Mouse (Mus musculus): ENCODE results near the gene Limk1.

Gene Limk1

DNA sequence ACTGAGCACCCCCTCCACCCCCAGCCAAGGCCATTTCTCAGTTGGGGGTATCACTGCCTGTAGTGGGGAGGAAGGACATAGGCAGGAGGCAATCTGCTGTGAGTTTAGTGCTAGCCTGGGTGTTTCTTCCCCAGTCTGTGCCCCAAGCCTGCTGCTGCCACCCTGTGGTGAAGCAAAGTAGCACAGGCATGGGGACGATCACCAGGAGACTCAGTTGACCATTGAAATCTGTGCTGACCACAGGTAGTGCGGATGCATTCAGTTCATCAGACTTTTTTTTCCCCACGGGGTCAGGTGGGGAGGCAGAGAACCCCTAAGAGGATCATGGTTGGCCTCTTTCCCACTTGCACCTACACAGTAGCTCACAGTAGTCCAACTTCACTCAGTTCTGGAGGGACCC is 71.3 kb downstream of the Limk1 start:
- Histone ChIP-seq H3K4me1 (replicated peaks; ENCODE audit: low read depth, low read length) (peaks cover 57% of the 10 kb centered on the region), H3K4me3 (replicated peaks; ENCODE audit: low read length) (no peak overlapping the region), H3K9me3 (ENCODE audit: low read length) (no peaks in the 10 kb centered on the region), H3K27me3 (ENCODE audit: insufficient read depth, low read length) (no peaks in the 10 kb centered on the region), H3K36me3 (ENCODE audit: insufficient read depth, low read length) (peaks cover 66% of the 10 kb centered on the region)
- TF ChIP-seq CTCF (conservative IDR thresholded peaks at IDR 0.05; ENCODE audit: low read length) (peak; percentile 95), POU5F1 (IDR thresholded peaks at IDR 0.05; ENCODE audit: borderline replicate concordance, low read length) (no peak), NANOG (IDR thresholded peaks at IDR 0.05; ENCODE audit: borderline replicate concordance, low read length) (no peak)

DNA sequence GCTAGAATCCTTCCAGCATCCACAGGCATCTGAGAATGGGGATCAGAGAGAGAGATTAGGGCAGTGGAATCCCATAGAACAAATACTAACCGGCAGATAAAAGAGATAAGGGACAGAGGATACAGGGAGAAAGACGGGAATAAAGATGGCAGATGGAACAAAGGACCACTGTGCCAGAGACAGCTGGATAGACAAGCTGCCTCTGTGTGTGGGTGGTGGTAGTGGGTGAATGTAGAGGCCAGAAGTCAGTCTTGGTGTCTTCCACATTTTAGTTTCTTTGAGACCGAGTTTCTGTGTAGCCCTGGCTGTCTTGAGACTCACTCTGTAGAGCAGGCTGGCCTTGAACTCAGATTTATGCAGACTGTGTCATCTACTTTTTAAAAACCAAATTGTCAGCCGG is 72.6 kb downstream of the Limk1 start:
- no peak overlapping the region for H3K4me3 ChIP-seq (replicated peaks; ENCODE audit: low read length)
- TF ChIP-seq CTCF (conservative IDR thresholded peaks at IDR 0.05; ENCODE audit: low read length) = no peak
- TF ChIP-seq NANOG (IDR thresholded peaks at IDR 0.05; ENCODE audit: borderline replicate concordance, low read length) = no peak
- TF ChIP-seq POU5F1 (IDR thresholded peaks at IDR 0.05; ENCODE audit: borderline replicate concordance, low read length) = no peak
- H3K36me3 ChIP-seq (ENCODE audit: insufficient read depth, low read length) = peaks cover 53% of the 10 kb centered on the region
- H3K4me1 ChIP-seq (replicated peaks; ENCODE audit: low read depth, low read length) = peaks cover 49% of the 10 kb centered on the region
- no peaks in the 10 kb centered on the region for H3K9me3 ChIP-seq (ENCODE audit: low read length)
- H3K27me3 ChIP-seq (ENCODE audit: insufficient read depth, low read length) = no peaks in the 10 kb centered on the region

DNA sequence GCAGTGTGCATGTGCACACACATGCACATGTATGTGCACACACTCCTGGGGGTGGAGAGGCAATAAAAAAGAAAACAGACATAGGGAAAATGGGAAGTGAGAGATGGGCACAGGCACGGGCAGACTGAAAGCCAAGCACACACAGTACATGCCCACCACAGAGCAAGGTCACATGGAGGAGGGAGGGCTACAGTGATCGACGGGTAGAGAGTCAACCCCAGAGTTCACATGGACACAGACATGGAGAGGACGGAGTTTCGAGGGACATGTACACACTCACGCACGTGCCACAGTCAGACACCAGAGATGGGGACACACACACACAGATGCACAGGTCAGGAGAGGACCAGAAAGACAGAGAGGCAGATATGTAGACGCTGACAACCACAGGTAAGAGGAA is 73.0 kb downstream of the Limk1 start:
- TF ChIP-seq NANOG (IDR thresholded peaks at IDR 0.05; ENCODE audit: borderline replicate concordance, low read length) = no peak
- Histone ChIP-seq H3K27me3 (ENCODE audit: insufficient read depth, low read length) (no peaks in the 10 kb centered on the region), H3K9me3 (ENCODE audit: low read length) (no peaks in the 10 kb centered on the region), H3K4me3 (replicated peaks; ENCODE audit: low read length) (no peak overlapping the region), H3K36me3 (ENCODE audit: insufficient read depth, low read length) (peaks cover 49% of the 10 kb centered on the region), H3K4me1 (replicated peaks; ENCODE audit: low read depth, low read length) (peaks cover 45% of the 10 kb centered on the region)

DNA sequence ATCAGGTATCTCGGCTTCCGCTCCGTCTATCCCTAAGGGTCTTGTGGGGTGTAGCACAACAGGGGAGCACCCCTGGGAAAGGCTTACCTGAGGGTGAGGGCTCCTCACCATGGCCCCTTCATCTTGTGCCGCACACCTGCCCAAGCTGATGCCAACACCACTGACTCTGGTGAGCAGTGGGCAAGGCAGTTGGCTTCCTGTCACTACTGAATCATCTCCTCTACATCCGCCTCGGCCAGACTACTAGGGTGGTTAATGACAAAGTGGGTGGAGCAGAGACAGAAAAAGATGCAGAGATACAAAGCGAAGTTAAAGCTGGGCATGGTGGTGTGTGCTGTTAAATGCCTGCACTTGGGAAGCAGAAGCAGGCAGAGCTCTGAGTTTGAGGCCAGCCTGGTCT is 73.6 kb downstream of the Limk1 start, which contains the start of gene Lat2:
Gene Lat2 (minus strand): TSS at position 224 of the 400 bp plus-strand sequence.
- Histone ChIP-seq H3K9me3 (ENCODE audit: low read length) (no peaks in the 10 kb centered on the region), H3K27me3 (ENCODE audit: insufficient read depth, low read length) (no peaks in the 10 kb centered on the region), H3K4me3 (replicated peaks; ENCODE audit: low read length) (no peak within 1 kb of the TSS), H3K4me1 (replicated peaks; ENCODE audit: low read depth, low read length) (peaks cover 47% of the 10 kb centered on the region), H3K36me3 (ENCODE audit: insufficient read depth, low read length) (peaks cover 44% of the 10 kb centered on the region)
- no peak for TF ChIP-seq NANOG (IDR thresholded peaks at IDR 0.05; ENCODE audit: borderline replicate concordance, low read length)
- no peak for TF ChIP-seq POU5F1 (IDR thresholded peaks at IDR 0.05; ENCODE audit: borderline replicate concordance, low read length)
- TF ChIP-seq CTCF (conservative IDR thresholded peaks at IDR 0.05; ENCODE audit: low read length) = no peak

DNA sequence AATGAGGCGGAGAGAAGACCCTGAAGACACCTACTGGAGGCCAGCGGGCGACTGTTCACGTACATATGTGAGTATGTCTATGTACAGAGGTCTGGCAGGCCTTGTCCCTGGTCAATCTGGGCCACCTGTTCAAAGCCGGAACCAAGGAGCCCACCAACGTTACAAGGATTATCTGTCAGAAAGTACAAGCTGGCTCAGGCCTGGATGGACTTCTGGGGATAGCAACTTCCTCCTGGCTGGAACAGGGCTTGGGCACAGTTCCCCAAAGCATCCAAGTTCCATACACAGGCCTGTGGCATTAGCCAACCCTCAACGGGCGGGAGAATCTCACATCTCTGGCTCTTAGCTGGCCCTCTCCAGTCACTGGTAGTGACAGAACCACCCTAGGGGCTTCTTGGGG is 74.1 kb downstream of the Limk1 start:
- peaks cover 48% of the 10 kb centered on the region for H3K4me1 ChIP-seq (replicated peaks; ENCODE audit: low read depth, low read length)
- TF ChIP-seq CTCF (conservative IDR thresholded peaks at IDR 0.05; ENCODE audit: low read length) = no peak
- no peaks in the 10 kb centered on the region for H3K9me3 ChIP-seq (ENCODE audit: low read length)
- peaks cover 39% of the 10 kb centered on the region for H3K36me3 ChIP-seq (ENCODE audit: insufficient read depth, low read length)
- H3K27me3 ChIP-seq (ENCODE audit: insufficient read depth, low read length) = no peaks in the 10 kb centered on the region
- H3K4me3 ChIP-seq (replicated peaks; ENCODE audit: low read length) = no peak overlapping the region

DNA sequence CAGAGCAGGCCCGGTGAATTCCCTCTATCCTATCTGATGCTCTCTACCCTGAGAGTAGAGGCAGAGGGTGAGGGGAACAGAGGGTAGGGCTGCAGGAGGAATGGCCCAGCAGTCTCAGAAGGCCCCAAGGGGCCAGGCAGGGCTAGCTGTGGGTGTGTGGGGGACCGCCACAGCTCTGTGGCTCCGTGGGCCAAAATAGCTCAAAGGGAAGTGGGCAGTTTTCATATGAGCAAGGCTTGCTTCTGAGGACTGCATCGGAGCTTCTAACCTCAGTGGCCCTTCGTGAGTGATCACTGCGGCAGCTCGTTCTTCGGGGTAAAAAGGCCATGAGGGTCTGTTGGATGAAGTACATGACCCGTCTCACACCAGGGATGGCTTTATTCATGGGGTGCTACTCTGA is 74.7 kb downstream of the Limk1 start:
- TF ChIP-seq NANOG (IDR thresholded peaks at IDR 0.05; ENCODE audit: borderline replicate concordance, low read length) (no peak), CTCF (conservative IDR thresholded peaks at IDR 0.05; ENCODE audit: low read length) (no peak), POU5F1 (IDR thresholded peaks at IDR 0.05; ENCODE audit: borderline replicate concordance, low read length) (no peak)
- Histone ChIP-seq H3K4me3 (replicated peaks; ENCODE audit: low read length) (no peak overlapping the region), H3K4me1 (replicated peaks; ENCODE audit: low read depth, low read length) (peaks cover 51% of the 10 kb centered on the region), H3K36me3 (ENCODE audit: insufficient read depth, low read length) (peaks cover 33% of the 10 kb centered on the region), H3K27me3 (ENCODE audit: insufficient read depth, low read length) (no peaks in the 10 kb centered on the region), H3K9me3 (ENCODE audit: low read length) (no peaks in the 10 kb centered on the region)

DNA sequence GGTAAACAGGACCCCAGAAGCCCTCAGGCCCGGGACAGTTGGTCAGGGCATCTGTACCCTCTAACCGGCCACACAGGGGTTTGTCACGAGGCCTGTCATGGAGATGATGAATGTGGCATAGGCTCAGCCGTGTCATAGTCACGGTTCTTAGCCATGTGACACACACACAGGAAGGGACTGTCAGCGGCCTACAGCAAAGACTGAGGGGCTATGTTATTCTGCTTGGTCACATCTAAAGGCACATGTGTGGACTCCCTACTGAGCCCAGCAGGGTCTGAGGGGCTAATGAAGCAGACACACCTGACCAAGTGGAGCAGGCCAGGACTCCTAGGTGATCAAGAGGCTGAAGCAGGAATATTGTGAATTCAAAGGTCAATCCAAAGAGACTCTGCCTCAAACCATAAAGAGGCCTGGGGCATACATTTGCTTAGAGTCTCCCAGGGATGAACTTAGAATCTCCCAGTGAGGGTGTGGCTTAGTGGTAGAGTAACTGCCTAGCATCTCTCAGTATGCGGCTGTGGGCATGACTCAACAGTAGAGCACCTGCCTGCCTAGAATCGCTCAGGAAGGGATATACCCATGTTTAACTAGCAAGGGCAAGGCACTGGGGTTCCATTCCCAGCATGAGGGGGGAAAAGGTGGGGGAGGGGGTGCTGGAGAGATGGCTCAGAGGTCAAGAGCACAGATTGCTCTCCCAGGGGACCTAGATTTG is 76.4 kb downstream of the Limk1 start:
- Histone ChIP-seq H3K36me3 (ENCODE audit: insufficient read depth, low read length) (peaks cover 15% of the 10 kb centered on the region), H3K27me3 (ENCODE audit: insufficient read depth, low read length) (no peaks in the 10 kb centered on the region; the same call in 1 of the 2 replicates), H3K4me3 (replicated peaks; ENCODE audit: low read length) (no peak overlapping the region), H3K9me3 (ENCODE audit: low read length) (no peaks in the 10 kb centered on the region), H3K4me1 (replicated peaks; ENCODE audit: low read depth, low read length) (peaks cover 51% of the 10 kb centered on the region)
- no peak for TF ChIP-seq POU5F1 (IDR thresholded peaks at IDR 0.05; ENCODE audit: borderline replicate concordance, low read length)
- no peak for TF ChIP-seq CTCF (conservative IDR thresholded peaks at IDR 0.05; ENCODE audit: low read length)
- TF ChIP-seq NANOG (IDR thresholded peaks at IDR 0.05; ENCODE audit: borderline replicate concordance, low read length) = no peak

DNA sequence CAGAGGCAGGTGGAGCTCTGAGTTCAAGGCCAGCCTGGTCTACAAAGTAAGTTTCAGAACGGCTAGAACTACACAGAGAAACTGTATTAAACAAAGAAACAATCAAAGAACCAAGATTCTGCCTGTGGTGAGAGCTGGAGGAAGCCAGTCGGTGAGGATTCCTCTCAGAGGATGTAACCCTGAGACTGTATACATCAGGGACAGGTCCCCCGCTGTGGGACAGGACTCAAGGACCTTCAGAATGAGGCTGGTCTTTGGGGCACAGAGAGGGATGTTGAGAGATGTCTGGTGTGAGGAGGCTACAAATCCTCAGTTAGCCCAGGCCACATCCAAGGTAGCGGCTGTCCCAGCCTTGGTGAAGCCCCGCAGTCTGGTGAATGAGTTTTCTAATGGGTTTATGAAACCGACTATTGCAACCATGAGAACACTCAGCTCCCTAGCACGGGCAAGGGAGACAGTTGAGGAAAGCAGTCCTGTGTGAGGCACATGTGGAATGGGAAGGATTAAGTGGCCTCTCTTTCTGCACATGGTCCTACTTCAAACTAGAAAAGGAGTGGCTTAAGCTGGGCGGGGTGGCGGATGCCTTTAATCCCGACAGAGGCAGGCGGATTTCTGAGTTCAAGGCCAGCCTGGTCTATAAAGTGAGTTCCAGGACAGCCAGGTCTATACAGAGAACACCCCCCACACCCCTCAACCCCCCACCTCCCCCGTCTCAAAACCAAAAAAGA is 78.3 kb downstream of the Limk1 start:
- H3K27me3 ChIP-seq (ENCODE audit: insufficient read depth, low read length) = no peaks in the 10 kb centered on the region; the same call in 1 of the 2 replicates
- TF ChIP-seq NANOG (IDR thresholded peaks at IDR 0.05; ENCODE audit: borderline replicate concordance, low read length) (no peak), CTCF (conservative IDR thresholded peaks at IDR 0.05; ENCODE audit: low read length) (no peak), POU5F1 (IDR thresholded peaks at IDR 0.05; ENCODE audit: borderline replicate concordance, low read length) (no peak)
- peaks cover 7% of the 10 kb centered on the region for H3K36me3 ChIP-seq (ENCODE audit: insufficient read depth, low read length)
- peaks cover 41% of the 10 kb centered on the region for H3K4me1 ChIP-seq (replicated peaks; ENCODE audit: low read depth, low read length)
- H3K4me3 ChIP-seq (replicated peaks; ENCODE audit: low read length) = no peak overlapping the region
- no peaks in the 10 kb centered on the region for H3K9me3 ChIP-seq (ENCODE audit: low read length)

All from E14TG2a.4 (cell line).